Mouse (Mus musculus): ENCODE measurements around the gene Ube2e1.
"Not testable (repeated sequence)": the region's sequence is repeated elsewhere in the genome, so short reads cannot be mapped to it uniquely, and the experiment has no call there.

Ube2e1 gene

GRCm38 (mm10) chr14:18240132-18240531 lies 91.5 kb downstream of the Ube2e1 start:
- no peak for DNase-seq

- peak; percentile 97 for DNase-seq
Measured at GRCm38 (mm10) chr14:18238750-18239731, 92.6 kb downstream of the Ube2e1 start, which contains the start of gene Nr1d2. Gene Nr1d2, minus strand, starts transcription at chr14:18239127.

- peak; percentile 96 for DNase-seq
Measured at GRCm38 (mm10) chr14:18238131-18238749, 93.4 kb downstream of the Ube2e1 start.

GRCm38 (mm10) chr14:18237381-18237780 lies 94.3 kb downstream of the Ube2e1 start:
- no peak for DNase-seq

GRCm38 (mm10) chr14:18236496-18237235 lies 95.0 kb downstream of the Ube2e1 start:
- DNase-seq: not testable (repeated sequence)

DNA sequence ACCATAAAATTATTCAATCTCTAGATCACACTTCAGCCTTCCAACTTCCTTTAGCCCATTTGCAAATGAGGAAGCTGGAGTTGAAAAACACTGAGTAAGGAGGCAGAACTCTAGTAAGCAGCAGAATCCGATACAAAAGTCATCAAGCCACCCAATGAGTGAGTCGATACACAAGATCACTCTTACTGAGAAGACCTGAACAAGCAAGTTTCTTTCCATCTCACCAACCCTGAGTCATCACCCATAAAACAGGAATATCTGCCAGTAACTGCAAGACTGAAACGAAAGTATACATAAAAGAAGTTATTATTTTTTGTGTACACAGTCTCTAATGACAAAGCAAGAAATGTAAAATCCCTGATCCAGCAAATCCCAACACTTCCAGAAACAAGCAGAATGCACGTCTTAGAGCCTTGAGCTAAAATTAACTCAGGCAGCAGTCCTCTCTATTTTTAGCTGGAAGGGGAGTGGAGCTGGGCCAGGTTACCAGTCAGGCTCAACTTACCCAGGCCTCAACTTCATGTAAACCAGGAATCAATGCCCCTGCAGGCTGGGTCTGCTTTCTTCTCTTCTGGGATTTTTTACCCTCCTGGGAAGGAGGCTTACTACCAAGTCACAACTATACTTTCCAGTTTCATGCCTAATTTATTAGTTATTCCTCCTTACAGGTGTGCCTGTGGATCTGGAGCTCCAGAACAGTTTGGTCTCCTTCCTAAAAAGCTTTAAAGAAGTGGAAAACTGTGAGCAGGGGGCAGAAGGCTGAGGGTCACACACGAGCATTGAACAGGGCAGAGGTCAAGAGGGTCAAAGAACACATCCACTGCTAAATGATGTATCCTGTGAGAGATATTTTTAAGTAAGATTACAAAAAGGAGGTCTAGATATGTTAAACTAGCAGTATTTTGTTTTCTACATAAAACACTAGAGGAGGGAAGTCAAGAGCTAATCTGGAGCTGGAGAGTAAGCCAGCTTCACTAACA lies 97.4 kb downstream of the Ube2e1 start:
- no peak for DNase-seq

GRCm38 (mm10) chr14:18233076-18233475 lies 98.6 kb downstream of the Ube2e1 start:
- DNase-seq: no peak
